ENCODE assay signal across 9 mouse cellular contexts in genomic region chr12:4083441-4083840, GRCm38 (mm10). TPM values are rescaled to one million over a fixed set of nuclear protein-coding genes. Genes with fewer than 3 reads are reported as not detected.
DNase-seq lines count a peak whose midpoint lies in the region; ATAC-seq and TF ChIP-seq lines count a peak whose summit lies in the region.
"Had no signal": no experiment of that assay in that cellular context is flagged by ENCODE, and none has a peak within 500 bp of the region (broad histone marks: within the 10 kb centered on the region; RNA-seq: fewer than 3 reads in every experiment).

No protein-coding gene starts in this region.

- TF ChIP-seq POLR2A in CH12.LX (IDR thresholded peaks at IDR 0.05; ENCODE audit: low read depth, low read length): no peak

- peaks cover 14% of the 10 kb centered on the region; the same call in 1 of the 2 replicates for H3K4me1 ChIP-seq in heart, embryonic 10.5 days
- H3K4me1 ChIP-seq in CH12.LX (ENCODE audit: control insufficient read depth in 1 of 2, insufficient read depth in 2 of 2): peaks cover 3 to 18% of the 10 kb centered on the region in 2 experiments; a peak in 2 of 4 replicates
- peaks cover 6% of the 10 kb centered on the region; the same call in 1 of the 2 replicates for H3K4me1 ChIP-seq in forebrain, postnatal 0 days (ENCODE audit: insufficient read depth)

- TF ChIP-seq EP300 in CH12.LX (IDR thresholded peaks at IDR 0.05; ENCODE audit: low read length): no peak

- peak overlapping the region; percentile 96; the same call in 1 of the 2 replicates for H3K27ac ChIP-seq in heart, embryonic 10.5 days
- H3K27ac ChIP-seq in CH12.LX (ENCODE audit: insufficient read depth, low read depth) (no peak overlapping the region), macrophage (no peak overlapping the region)
- H3K27ac ChIP-seq in forebrain, postnatal 0 days (ENCODE audit: low read depth, low read length): peak overlapping the region; percentile 97; the same call in 1 of the 2 replicates

- TF ChIP-seq CTCF in CH12.LX (conservative IDR thresholded peaks at IDR 0.05 in 1 of 2, IDR thresholded peaks at IDR 0.05 in 1 of 2; ENCODE audit: low read depth in 2 of 2, low read length in 2 of 2): no peak
- no peak for TF ChIP-seq CTCF in forebrain, postnatal 0 days (IDR thresholded peaks at IDR 0.05; ENCODE audit: low read depth)

- TF ChIP-seq RAD21 in CH12.LX (IDR thresholded peaks at IDR 0.05; ENCODE audit: low read depth, low read length): no peak

- H3K9me3 ChIP-seq in heart, embryonic 10.5 days: no peaks in the 10 kb centered on the region
- no peaks in the 10 kb centered on the region for H3K9me3 ChIP-seq in CH12.LX (replicated peaks; ENCODE audit: low read length)
- no peaks in the 10 kb centered on the region for H3K9me3 ChIP-seq in forebrain, postnatal 0 days (ENCODE audit: low read length)
- H3K9me3 ChIP-seq: megakaryocyte, embryonic 14.5 days had no signal

- peak overlapping the region; percentile 88 for H3K4me2 ChIP-seq in CH12.LX (ENCODE audit: insufficient read depth, low read depth, poor library complexity, severe bottlenecking)
- H3K4me2 ChIP-seq in forebrain, postnatal 0 days (ENCODE audit: low read depth): peak overlapping the region; percentile 76

- intact Hi-C loops in heart, postnatal 25 days (cut with DNase I): loop anchor here (10.0 kb wide), 1 partner anchor 299 kb away; no protein-coding TSS in a partner anchor

- H3K4me3 ChIP-seq in heart, embryonic 10.5 days: peak overlapping the region; percentile 71
- H3K4me3 ChIP-seq in CH12.LX (replicated peaks in 1 of 3; ENCODE audit: low read depth in 2 of 3, low read length in 2 of 3, poor library complexity in 1 of 3) (peak overlapping the region in 2 of 3 experiments; percentile 53 to 64), macrophage (ENCODE audit: inconsistent target) (0 out of 2 replicates have a peak overlapping the region, but pooled peaks have one; percentile 40)
- peak overlapping the region; percentile 49 for H3K4me3 ChIP-seq in forebrain, postnatal 0 days (ENCODE audit: low read depth, low read length)

- WGBS in heart, embryonic 10.5 days: 70% methylated on average over 8 of the region's 8 CpGs
- WGBS in forebrain, postnatal 0 days: 49% methylated on average over 8 of the region's 8 CpGs
- 72% methylated on average over 8 of the region's 8 CpGs for WGBS in macrophage (ENCODE audit: missing documents)

- H3K79me2 ChIP-seq in CH12.LX (replicated peaks; ENCODE audit: control insufficient read depth, extremely low read depth, insufficient read depth, poor library complexity, severe bottlenecking) (peaks cover 12% of the 10 kb centered on the region), macrophage (ENCODE audit: inconsistent target) (no peaks in the 10 kb centered on the region; the same call in 1 of the 2 replicates)

- H3K9ac ChIP-seq in CH12.LX (ENCODE audit: insufficient read depth, low read depth): peak overlapping the region; percentile 35; the same call in 1 of the 2 replicates
- peak overlapping the region; percentile 66; the same call in 1 of the 2 replicates for H3K9ac ChIP-seq in forebrain, postnatal 0 days

- no peak for ATAC-seq in forebrain, postnatal 0 days

- no peak for DNase-seq in heart, embryonic 10.5 days (ENCODE audit: low spot score)
- no peak for DNase-seq in heart, postnatal 25 days (ENCODE audit: low spot score)
- DNase-seq in CH12.LX (ENCODE audit: extremely low read depth): no peak
- no peak for DNase-seq in forebrain, postnatal 0 days
- DNase-seq in thymus, postnatal 36 days: no peak
- DNase-seq in adrenal gland, postnatal 25 days: no peak
- no peak for DNase-seq in thymus, adult 18-20 months

- dilution Hi-C loops in CH12.LX (cut with MboI; ENCODE audit: extremely low pct_ligation_motif_present, extremely low pct_unique_long_range_greater_than_20kb, low sequenced_read_pairs): no loop called here

- in situ Hi-C loops in CH12.LX (cut with MboI; ENCODE audit: low pct_ligation_motif_present, low pct_unique_long_range_greater_than_20kb, low sequenced_read_pairs): loop anchor here (5.0 to 10.0 kb wide), 2 partner anchors 416 to 461 kb away; no protein-coding TSS in a partner anchor

- H3K27me3 ChIP-seq in heart, embryonic 10.5 days (ENCODE audit: insufficient read depth, poor library complexity, severe bottlenecking): no peaks in the 10 kb centered on the region
- no peaks in the 10 kb centered on the region for H3K27me3 ChIP-seq in CH12.LX (replicated peaks)
- H3K27me3 ChIP-seq in forebrain, postnatal 0 days (ENCODE audit: insufficient read depth, low read length): no peaks in the 10 kb centered on the region
- H3K27me3 ChIP-seq: megakaryocyte, embryonic 14.5 days had no signal

- H3K36me3 ChIP-seq in heart, embryonic 10.5 days: peaks cover 26% of the 10 kb centered on the region
- peaks cover 18 to 35% of the 10 kb centered on the region in 2 experiments for H3K36me3 ChIP-seq in CH12.LX (replicated peaks in 1 of 2; ENCODE audit: control insufficient read depth in 1 of 2, insufficient read depth in 1 of 2, low read length in 1 of 2)
- H3K36me3 ChIP-seq in forebrain, postnatal 0 days (ENCODE audit: insufficient read depth): peaks cover 9% of the 10 kb centered on the region; the same call in 1 of the 2 replicates
- peaks cover 15% of the 10 kb centered on the region; the same call in 1 of the 2 replicates for H3K36me3 ChIP-seq in macrophage (ENCODE audit: inconsistent target)

TF ChIP-seq in CH12.LX, 34 proteins besides CTCF, POLR2A, EP300 and RAD21:
- no peak for TF ChIP-seq MAZ (IDR thresholded peaks at IDR 0.05; ENCODE audit: low read depth, low read length)
- TF ChIP-seq SMC3 (IDR thresholded peaks at IDR 0.05; ENCODE audit: low read depth, low read length): no peak
- TF ChIP-seq NRF1 (IDR thresholded peaks at IDR 0.05; ENCODE audit: low read depth, low read length): no peak
- TF ChIP-seq E2F4 (IDR thresholded peaks at IDR 0.05; ENCODE audit: insufficient replicate concordance, low read depth, low read length): no peak

RNA-seq across cellular contexts. Expression of gene Dnajc27, which starts 1.1 kb away (rescaled TPM):
- polyA plus RNA-seq in heart, embryonic 10.5 days (2016; fragmentation: Nextera tagmentation; extraction: Ambion mirVana): 8.2 and 11.0 TPM in 2 replicates
- 1 to 10 TPM; 7.2 TPM for total RNA-seq in heart, postnatal 25 days (2021)
- total RNA-seq in CH12.LX (2012; rRNA removed) (7.3 and 7.9 TPM in 2 replicates), CH12.LX (2014; rRNA removed) (10.1 and 10.3 TPM in 2 replicates)
- polyA plus RNA-seq in CH12.LX (2012; ENCODE audit: insufficient read length, low read depth) (9.8 and 10.2 TPM in 2 replicates), macrophage (2018) (3.5 to 4.2 TPM (median 3.8 TPM) in 3 replicates)
- total RNA-seq in forebrain, postnatal 0 days (2014; rRNA removed): 33.8 and 37.4 TPM in 2 replicates
- polyA plus RNA-seq in forebrain, postnatal 0 days (2015; fragmentation: Nextera tagmentation; extraction: Ambion mirVana): 13.1 and 19.2 TPM in 2 replicates
- 10 to 100 TPM in 12 of 26 experiments, 1 to 10 TPM in 14; 3.5 to 16.9 (median 9.6) TPM for total RNA-seq in macrophage (2018; cell fraction: chromatin; rRNA removed)
- 1 to 10 TPM; 2.1 to 5.0 (median 3.4) TPM for total RNA-seq in macrophage (2018; cell fraction: cytosol; rRNA removed)
- 10 to 100 TPM in 7 of 26 experiments, 1 to 10 TPM in 19; 2.1 to 14.6 (median 7.5) TPM for total RNA-seq in macrophage (2018; cell fraction: nucleus; rRNA removed)
- total RNA-seq in adrenal gland, postnatal 25 days (2021): 4.1 and 4.7 TPM in 2 replicates

RNA-seq across cellular contexts. Expression of gene Efr3b, which starts 44.7 kb away (rescaled TPM):
- polyA plus RNA-seq in heart, embryonic 10.5 days (2016; fragmentation: Nextera tagmentation; extraction: Ambion mirVana): 9.9 and 16.0 TPM in 2 replicates
- 1 to 10 TPM; 7.3 to 7.9 TPM for total RNA-seq in heart, postnatal 25 days (2021)
- total RNA-seq in CH12.LX (2012; rRNA removed): 0.63 and 0.68 TPM in 2 replicates
- 0.82 and 1.7 TPM in 2 replicates for total RNA-seq in CH12.LX (2014; rRNA removed)
- 1.7 and 2.1 TPM in 2 replicates for polyA plus RNA-seq in CH12.LX (2012; ENCODE audit: insufficient read length, low read depth)
- 65.7 and 86.6 TPM in 2 replicates for total RNA-seq in forebrain, postnatal 0 days (2014; rRNA removed)
- 16.5 and 25.5 TPM in 2 replicates for polyA plus RNA-seq in forebrain, postnatal 0 days (2015; fragmentation: Nextera tagmentation; extraction: Ambion mirVana)
- total RNA-seq in macrophage (2018; cell fraction: chromatin; rRNA removed): 10 to 100 TPM in 2 of 26 experiments, 1 to 10 TPM in 16, under 1 TPM in 8; 0.34 to 12.4 (median 1.3) TPM
- total RNA-seq in macrophage (2018; cell fraction: cytosol; rRNA removed): 1 to 10 TPM in 11 of 26 experiments, under 1 TPM in 15; 0.33 to 1.9 (median 0.68) TPM
- 1 to 10 TPM in 16 of 26 experiments, under 1 TPM in 10; 0.29 to 6.8 (median 1.2) TPM for total RNA-seq in macrophage (2018; cell fraction: nucleus; rRNA removed)
- 0.47 to 2.4 TPM (median 0.92 TPM) in 3 replicates for polyA plus RNA-seq in macrophage (2018)
- 2.7 and 3.0 TPM in 2 replicates for total RNA-seq in adrenal gland, postnatal 25 days (2021)

RNA-seq across cellular contexts. Expression of gene Adcy3, which starts 49.5 kb away (rescaled TPM):
- 5.7 and 6.8 TPM in 2 replicates for polyA plus RNA-seq in heart, embryonic 10.5 days (2016; fragmentation: Nextera tagmentation; extraction: Ambion mirVana)
- total RNA-seq in heart, postnatal 25 days (2021): 1 to 10 TPM; 3.2 TPM
- total RNA-seq in CH12.LX (2012; rRNA removed) (0.04 and 0.13 TPM in 2 replicates), CH12.LX (2014; rRNA removed) (0.13 and 0.18 TPM in 2 replicates)
- polyA plus RNA-seq in CH12.LX (2012; ENCODE audit: insufficient read length, low read depth) (0.34 and 0.44 TPM in 2 replicates), macrophage (2018) (29.4 to 49.2 TPM (median 45.0 TPM) in 3 replicates)
- 25.7 and 29.7 TPM in 2 replicates for total RNA-seq in forebrain, postnatal 0 days (2014; rRNA removed)
- polyA plus RNA-seq in forebrain, postnatal 0 days (2015; fragmentation: Nextera tagmentation; extraction: Ambion mirVana): 6.9 and 10.2 TPM in 2 replicates
- 10 to 100 TPM in 11 of 26 experiments, 1 to 10 TPM in 13, under 1 TPM in 2; 0.65 to 59.8 (median 8.6) TPM for total RNA-seq in macrophage (2018; cell fraction: chromatin; rRNA removed)
- 10 to 100 TPM in 18 of 26 experiments, 1 to 10 TPM in 8; 6.6 to 63.0 (median 22.7) TPM for total RNA-seq in macrophage (2018; cell fraction: cytosol; rRNA removed)
- 10 to 100 TPM in 22 of 26 experiments, 1 to 10 TPM in 4; 8.2 to 59.9 (median 16.7) TPM for total RNA-seq in macrophage (2018; cell fraction: nucleus; rRNA removed)
- total RNA-seq in adrenal gland, postnatal 25 days (2021): 28.3 and 39.5 TPM in 2 replicates

Comparison
In these comparisons a context has a peak if more than half of its experiments do, and no peak if none do; other contexts are left out.
1. H3K27ac ChIP-seq: peak in heart, embryonic 10.5 days (single experiment) and forebrain, postnatal 0 days (single experiment); none in CH12.LX (single experiment) and macrophage (single experiment).
2. Peak in every context shown above with its lines, with median percentiles within 50 percentile points of each other: H3K4me3 ChIP-seq.